Mouse (Mus musculus) megakaryocyte, embryonic 14.5 days (primary cell): ENCODE results near the gene Asgr1. TPM values are rescaled to one million over a fixed set of nuclear protein-coding genes. Genes with fewer than 3 reads are reported as not detected.

ENCODE experiments used
- H3K27me3 ChIP-seq: replicated peaks from 2 replicates; pipeline ENCODE3; 2012; ENCODE audit warnings: inconsistent platforms
- H3K36me3 ChIP-seq: replicated peaks from 2 replicates; pipeline ENCODE3; 2012; ENCODE audit warnings: low read length, inconsistent platforms, mixed read lengths
- H3K4me1 ChIP-seq: 2 replicates; pipeline ENCODE4 v1.6.1; 2012; ENCODE audit warnings: inconsistent platforms
- H3K4me3 ChIP-seq: replicated peaks from 2 replicates; pipeline ENCODE3; 2012; ENCODE audit warnings: moderate library complexity, mild to moderate bottlenecking, inconsistent platforms
- H3K9me3 ChIP-seq: 2 replicates; pipeline ENCODE4 v1.6.1; 2012; ENCODE audit warnings: inconsistent platforms
- FLI1 ChIP-seq: IDR thresholded peaks from 2 replicates; pipeline ENCODE4 v1.6.1; 2012; ENCODE audit warnings: low read length, inconsistent platforms, mixed read lengths
- GATA1 ChIP-seq: IDR thresholded peaks from 3 replicates; pipeline ENCODE4 v1.6.1; 2012; ENCODE audit warnings: mixed read lengths, low read length, inconsistent platforms, borderline replicate concordance
- polyA plus RNA-seq: library from polyadenylated mRNA; stranded (reverse); fragments of >175 nt; gene quantifications from 2 replicates; pipeline ENCODE4 v1.2.3, GENCODE M21; 2012; ENCODE audit warnings: low replicate concordance; ENCODE audit not compliant: insufficient read depth

Gene Asgr1
- polyA plus RNA-seq, 1 experiment = 0.36 TPM

- peaks cover 18% of the 10 kb centered on the region for H3K36me3 ChIP-seq
- H3K9me3 ChIP-seq = no peaks in the 10 kb centered on the region
- H3K27me3 ChIP-seq = no peaks in the 10 kb centered on the region
- no peak overlapping the region for H3K4me3 ChIP-seq
- H3K4me1 ChIP-seq = peaks cover 54% of the 10 kb centered on the region
- TF ChIP-seq FLI1 = no peak
Measured at GRCm38 (mm10) chr11:70026689-70027088, 27.2 kb upstream of the Asgr1 start.

GRCm38 (mm10) chr11:70027397-70027796, 26.5 kb upstream of the Asgr1 start:
- H3K4me1 ChIP-seq = peaks cover 47% of the 10 kb centered on the region
- TF ChIP-seq GATA1 = no peak
- TF ChIP-seq FLI1 = no peak

GRCm38 (mm10) chr11:70028401-70029129, 25.3 kb upstream of the Asgr1 start:
- H3K4me3 ChIP-seq = no peak overlapping the region
- no peak for TF ChIP-seq FLI1
- no peak for TF ChIP-seq GATA1
- H3K4me1 ChIP-seq = peaks cover 47% of the 10 kb centered on the region
- H3K27me3 ChIP-seq = no peaks in the 10 kb centered on the region
- H3K36me3 ChIP-seq = peaks cover 33% of the 10 kb centered on the region
- H3K9me3 ChIP-seq = no peaks in the 10 kb centered on the region

More at GRCm38 (mm10) chr11:70027397-70027796, 26.5 kb upstream of the Asgr1 start:
- no peak overlapping the region for H3K4me3 ChIP-seq
- H3K36me3 ChIP-seq = peaks cover 25% of the 10 kb centered on the region
- H3K27me3 ChIP-seq = no peaks in the 10 kb centered on the region
- no peaks in the 10 kb centered on the region for H3K9me3 ChIP-seq

- Histone ChIP-seq H3K27me3 (no peaks in the 10 kb centered on the region), H3K4me3 (peak overlapping the region; percentile 76), H3K9me3 (no peaks in the 10 kb centered on the region), H3K4me1 (peaks cover 43% of the 10 kb centered on the region), H3K36me3 (peaks cover 37% of the 10 kb centered on the region)
- TF ChIP-seq GATA1 (no peak), FLI1 (no peak)
Measured at GRCm38 (mm10) chr11:70029130-70029801, 24.6 kb upstream of the Asgr1 start.

GRCm38 (mm10) chr11:70029829-70030550, 23.9 kb upstream of the Asgr1 start:
- Histone ChIP-seq H3K4me3 (no peak overlapping the region), H3K27me3 (no peaks in the 10 kb centered on the region), H3K4me1 (peaks cover 40% of the 10 kb centered on the region), H3K36me3 (peaks cover 41% of the 10 kb centered on the region), H3K9me3 (no peaks in the 10 kb centered on the region)
- no peak for TF ChIP-seq GATA1
- no peak for TF ChIP-seq FLI1

GRCm38 (mm10) chr11:70030651-70031320, 23.1 kb upstream of the Asgr1 start:
- H3K4me3 ChIP-seq = no peak overlapping the region
- peaks cover 41% of the 10 kb centered on the region for H3K36me3 ChIP-seq
- H3K9me3 ChIP-seq = no peaks in the 10 kb centered on the region
- no peak for TF ChIP-seq GATA1
- no peak for TF ChIP-seq FLI1
- H3K4me1 ChIP-seq = peaks cover 41% of the 10 kb centered on the region
- H3K27me3 ChIP-seq = no peaks in the 10 kb centered on the region

GRCm38 (mm10) chr11:70031321-70031670, 22.6 kb upstream of the Asgr1 start:
- Histone ChIP-seq H3K4me3 (no peak overlapping the region), H3K27me3 (no peaks in the 10 kb centered on the region), H3K36me3 (peaks cover 41% of the 10 kb centered on the region), H3K9me3 (no peaks in the 10 kb centered on the region), H3K4me1 (peaks cover 40% of the 10 kb centered on the region)
- TF ChIP-seq GATA1 (no peak), FLI1 (no peak)

- Histone ChIP-seq H3K27me3 (no peaks in the 10 kb centered on the region), H3K9me3 (no peaks in the 10 kb centered on the region), H3K4me1 (peaks cover 13% of the 10 kb centered on the region), H3K36me3 (peaks cover 66% of the 10 kb centered on the region), H3K4me3 (no peak overlapping the region)
- TF ChIP-seq FLI1 (no peak), GATA1 (no peak)
Measured at GRCm38 (mm10) chr11:70038174-70038573, 15.7 kb upstream of the Asgr1 start.

GRCm38 (mm10) chr11:70039631-70040030, 14.3 kb upstream of the Asgr1 start:
- TF ChIP-seq FLI1 = no peak
- no peak for TF ChIP-seq GATA1
- peaks cover 13% of the 10 kb centered on the region for H3K4me1 ChIP-seq
- no peaks in the 10 kb centered on the region for H3K9me3 ChIP-seq
- peaks cover 70% of the 10 kb centered on the region for H3K36me3 ChIP-seq
- no peaks in the 10 kb centered on the region for H3K27me3 ChIP-seq
- no peak overlapping the region for H3K4me3 ChIP-seq
